Comparison of ENCODE assay signal across 18 mouse cellular contexts in genomic region chr1:64950271-64950670, GRCm38 (mm10).
"Had no signal": no experiment of that assay in that cellular context is flagged by ENCODE, and none has a peak within 500 bp of the region (broad histone marks: within the 10 kb centered on the region; RNA-seq: fewer than 3 reads in every experiment).

No protein-coding gene starts in this region.

- H3K27me3 ChIP-seq: liver, embryonic 13.5 days; midbrain, embryonic 12.5 days; midbrain, embryonic 15.5 days; neural tube, embryonic 13.5 days had no signal

- H3K4me3 ChIP-seq: left cerebral cortex, adult 2 months; liver, embryonic 13.5 days; midbrain, embryonic 12.5 days; midbrain, embryonic 15.5 days; neural tube, embryonic 13.5 days had no signal

- DNase-seq: kidney, adult 18-20 months; kidney, adult 9 months; kidney, postnatal 14 days; layer of hippocampus, postnatal 36 days; liver, embryonic 13.5 days; lung, adult 2 months; lung, postnatal 14 days; right cerebral cortex, adult 18-20 months; right cerebral cortex, postnatal 14 days; right cerebral cortex, postnatal 4 days; thymus, adult 18-20 months; thymus, postnatal 14 days; thymus, postnatal 4 days had no signal

- H3K27ac ChIP-seq: left cerebral cortex, adult 2 months; liver, embryonic 13.5 days; macrophage; midbrain, embryonic 12.5 days; midbrain, embryonic 15.5 days; neural tube, embryonic 13.5 days had no signal

- H3K4me1 ChIP-seq: midbrain, embryonic 15.5 days had no signal

- H3K36me3 ChIP-seq: liver, embryonic 13.5 days; midbrain, embryonic 12.5 days; midbrain, embryonic 15.5 days had no signal
